Mouse (Mus musculus) hindbrain, postnatal 0 days (tissue): ENCODE measurements around the gene Szrd1. TPM values are rescaled to one million over a fixed set of nuclear protein-coding genes. Genes with fewer than 3 reads are reported as not detected.
A peak's percentile ranks its signal among the peaks of the same experiment; 100 is the strongest.

Source experiments
- ATAC-seq: fragments of 200-750 bp; cut with Nextera tagmentation; 2 replicates; pipeline ENCODE4 v1.8.0; 2017; ENCODE audit warnings: mild to moderate bottlenecking, moderate TSS enrichment, moderate library complexity
- DNase-seq: peaks from one replicate; pipeline ENCODE4 v3.0.0-alpha.2; 2015; ENCODE audit warnings: low spot score
- H3K27ac ChIP-seq: fragments of 300-500 bp; sonication (generic); 2 replicates; pipeline ENCODE4 v1.5.1; 2014; ENCODE audit warnings: mild to moderate bottlenecking
- H3K27me3 ChIP-seq: fragments of 300-500 bp; sonication (generic); 2 replicates; pipeline ENCODE4 v1.6.1; 2014; ENCODE audit warnings: low read length, mixed read lengths; ENCODE audit not compliant: insufficient read depth
- H3K36me3 ChIP-seq: fragments of 300-500 bp; sonication (generic); 2 replicates; pipeline ENCODE4 v1.6.1; 2014; ENCODE audit warnings: low read length, mixed read lengths; ENCODE audit not compliant: insufficient read depth
- H3K4me1 ChIP-seq: fragments of 300-500 bp; sonication (generic); 2 replicates; pipeline ENCODE4 v1.6.1; 2014; ENCODE audit warnings: antibody characterized with exemption, low read length, mixed read lengths; ENCODE audit not compliant: insufficient read depth
- H3K4me2 ChIP-seq: fragments of 300-500 bp; sonication (generic); 2 replicates; pipeline ENCODE4 v1.6.1; 2014; ENCODE audit warnings: low read depth, mild to moderate bottlenecking, low read length, moderate library complexity, mixed read lengths
- H3K4me3 ChIP-seq: fragments of 300-500 bp; sonication (generic); 2 replicates; pipeline ENCODE4 v1.5.1; 2014; ENCODE audit warnings: low read length
- H3K9ac ChIP-seq: fragments of 300-500 bp; sonication (generic); replicated peaks from 2 replicates; pipeline ENCODE4 v1.6.1; 2014; ENCODE audit warnings: mild to moderate bottlenecking, low read length, moderate library complexity, mixed read lengths
- H3K9me3 ChIP-seq: fragments of 300-500 bp; sonication (generic); 2 replicates; pipeline ENCODE4 v1.6.1; 2016; ENCODE audit warnings: low read length, mixed read lengths
- CTCF ChIP-seq: IDR thresholded peaks from 2 replicates; pipeline ENCODE4 v1.5.1; 2016; ENCODE audit warnings: antibody characterized with exemption, control low read depth, low read depth
- WGBS: fragments of 180-500 bp; shearing (Covaris S2); extraction: QIAGEN DNeasy Blood & Tissue Kit; methylation state at CpG from one replicate; pipeline ENCODE4 v1.1.7; 2014; 5-methylcytosine and 5-hydroxymethylcytosine counted together
- polyA plus RNA-seq: library from polyadenylated mRNA; unstranded; fragments of >200 nt; fragmentation: Nextera tagmentation; extraction: Ambion mirVana; gene quantifications from 2 replicates; pipeline ENCODE4 v1.2.1, GENCODE M21; 2015
- total RNA-seq: library from RNA; depleted of rRNA; stranded (reverse); fragments of >200 nt; gene quantifications from 2 replicates; pipeline ENCODE4 v1.2.3, GENCODE M21; 2014

Szrd1 gene
- total and polyA plus RNA-seq, 2 experiments from 2014 or later = 16.5 to 68.8 TPM

GRCm38 (mm10) chr4:141161699-141162208 is 22.2 kb upstream of the Szrd1 start:
- no peak overlapping the region for H3K27ac ChIP-seq
- H3K4me2 ChIP-seq = no peak overlapping the region
- WGBS = 88% methylated on average over 6 of the region's 6 CpGs
- DNase-seq (no peak), ATAC-seq (no peak)
- H3K4me1 ChIP-seq = no peaks in the 10 kb centered on the region
- no peaks in the 10 kb centered on the region for H3K36me3 ChIP-seq
- TF ChIP-seq CTCF = no peak
- no peak overlapping the region for H3K4me3 ChIP-seq
- no peak overlapping the region for H3K9ac ChIP-seq
- no peaks in the 10 kb centered on the region for H3K9me3 ChIP-seq
- H3K27me3 ChIP-seq = no peaks in the 10 kb centered on the region

GRCm38 (mm10) chr4:141160193-141160592 is 20.6 kb upstream of the Szrd1 start:
- Histone ChIP-seq H3K9me3 (no peaks in the 10 kb centered on the region), H3K27ac (no peak overlapping the region), H3K9ac (no peak overlapping the region), H3K36me3 (no peaks in the 10 kb centered on the region), H3K4me3 (no peak overlapping the region), H3K4me1 (no peaks in the 10 kb centered on the region), H3K4me2 (no peak overlapping the region), H3K27me3 (no peaks in the 10 kb centered on the region)
- TF ChIP-seq CTCF = no peak
- WGBS = 94% methylated on average over 4 of the region's 4 CpGs
- DNase-seq = no peak
- ATAC-seq = no peak

- H3K27ac ChIP-seq = no peak overlapping the region
- H3K4me2 ChIP-seq = no peak overlapping the region
- DNase-seq = no peak
- ATAC-seq = no peak
- no peaks in the 10 kb centered on the region for H3K36me3 ChIP-seq
- no peak overlapping the region for H3K9ac ChIP-seq
- no peaks in the 10 kb centered on the region for H3K4me1 ChIP-seq
- H3K9me3 ChIP-seq = no peaks in the 10 kb centered on the region
- no peak overlapping the region for H3K4me3 ChIP-seq
- no peaks in the 10 kb centered on the region for H3K27me3 ChIP-seq
- TF ChIP-seq CTCF = no peak
- 73% methylated on average over 5 of the region's 5 CpGs for WGBS
Measured at GRCm38 (mm10) chr4:141159666-141160065, 20.1 kb upstream of the Szrd1 start.

GRCm38 (mm10) chr4:141159093-141159492 is 19.5 kb upstream of the Szrd1 start:
- ATAC-seq (no peak), DNase-seq (no peak)
- WGBS = 56% methylated on average over 11 of the region's 11 CpGs
- H3K9ac ChIP-seq = no peak overlapping the region
- H3K27ac ChIP-seq = no peak overlapping the region
- no peaks in the 10 kb centered on the region for H3K9me3 ChIP-seq
- H3K36me3 ChIP-seq = no peaks in the 10 kb centered on the region
- TF ChIP-seq CTCF = 0 out of 2 replicates have a peak, but pooled peaks have one; percentile 6
- H3K4me1 ChIP-seq = no peaks in the 10 kb centered on the region
- H3K27me3 ChIP-seq = no peaks in the 10 kb centered on the region
- H3K4me3 ChIP-seq = no peak overlapping the region
- H3K4me2 ChIP-seq = no peak overlapping the region

GRCm38 (mm10) chr4:141158609-141159008 is 19.0 kb upstream of the Szrd1 start:
- no peak for TF ChIP-seq CTCF
- no peak overlapping the region for H3K9ac ChIP-seq
- no peak for ATAC-seq

GRCm38 (mm10) chr4:141157485-141157884 is 17.9 kb upstream of the Szrd1 start:
- H3K4me1 ChIP-seq = no peaks in the 10 kb centered on the region
- no peaks in the 10 kb centered on the region for H3K36me3 ChIP-seq
- no peaks in the 10 kb centered on the region for H3K27me3 ChIP-seq
- TF ChIP-seq CTCF = no peak
- no peak for DNase-seq
- WGBS = 70% methylated on average over 4 of the region's 4 CpGs
- H3K4me3 ChIP-seq = no peak overlapping the region
- no peak overlapping the region for H3K27ac ChIP-seq
- no peaks in the 10 kb centered on the region for H3K9me3 ChIP-seq
- ATAC-seq = no peak
- no peak overlapping the region for H3K9ac ChIP-seq
- H3K4me2 ChIP-seq = no peak overlapping the region

More at GRCm38 (mm10) chr4:141158609-141159008, 19.0 kb upstream of the Szrd1 start:
- Histone ChIP-seq H3K4me1 (no peaks in the 10 kb centered on the region), H3K9me3 (no peaks in the 10 kb centered on the region), H3K27ac (no peak overlapping the region), H3K4me2 (no peak overlapping the region), H3K36me3 (no peaks in the 10 kb centered on the region), H3K4me3 (no peak overlapping the region), H3K27me3 (no peaks in the 10 kb centered on the region)
- no peak for DNase-seq
- WGBS = 84% methylated on average over 2 of the region's 2 CpGs

GRCm38 (mm10) chr4:141149116-141149515 is 9.5 kb upstream of the Szrd1 start:
- no peak for TF ChIP-seq CTCF
- ATAC-seq (no peak), DNase-seq (no peak)
- Histone ChIP-seq H3K4me3 (peak overlapping the region; percentile 99), H3K9ac (peak overlapping the region; percentile 99), H3K4me2 (peak overlapping the region; percentile 67), H3K27me3 (no peaks in the 10 kb centered on the region), H3K27ac (peak overlapping the region; percentile 96; the same call in 1 of the 2 replicates), H3K36me3 (no peaks in the 10 kb centered on the region), H3K4me1 (no peaks in the 10 kb centered on the region), H3K9me3 (no peaks in the 10 kb centered on the region)
- WGBS = 12% methylated on average over 7 of the region's 7 CpGs
